Mouse (Mus musculus) cerebellum, postnatal 10 days (tissue): ENCODE data around the gene Arpp19.
A peak's percentile ranks its signal among the peaks of the same experiment; 100 is the strongest.

Source experiments
- DNase-seq, 2 experiments: peaks; one replicate each; pipeline ENCODE4 v3.0.0; 2021; ENCODE audit warnings: mixed read lengths in 2 of 2

Arpp19 gene

GRCm38 (mm10) chr9:75040566-75040965, 3.2 kb downstream of the Arpp19 start:
- DNase-seq, result no peak

- no peak for DNase-seq
These were observed 4.6 kb downstream of the Arpp19 start for GRCm38 (mm10) chr9:75041840-75042525.

DNA sequence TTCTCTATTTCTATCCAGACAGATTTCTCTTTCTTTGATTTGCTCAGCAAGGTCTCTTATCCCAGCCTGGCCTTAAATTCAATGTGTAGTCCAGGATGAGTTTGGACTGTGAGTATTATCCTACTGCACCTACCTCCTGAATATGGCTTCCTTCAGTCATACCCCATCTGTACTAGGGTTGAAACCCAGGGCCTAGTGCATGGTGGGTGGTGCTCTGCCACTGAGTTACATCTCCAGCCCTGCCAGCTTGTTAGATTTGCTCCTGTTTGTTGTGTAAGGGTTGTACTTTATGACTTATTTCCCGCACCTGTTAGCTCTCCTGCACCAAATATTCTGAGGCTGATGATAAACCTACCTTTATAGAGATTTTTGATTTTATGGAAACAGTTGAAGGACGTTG, 5.8 kb downstream of the Arpp19 start:
- DNase-seq, result no peak

DNA sequence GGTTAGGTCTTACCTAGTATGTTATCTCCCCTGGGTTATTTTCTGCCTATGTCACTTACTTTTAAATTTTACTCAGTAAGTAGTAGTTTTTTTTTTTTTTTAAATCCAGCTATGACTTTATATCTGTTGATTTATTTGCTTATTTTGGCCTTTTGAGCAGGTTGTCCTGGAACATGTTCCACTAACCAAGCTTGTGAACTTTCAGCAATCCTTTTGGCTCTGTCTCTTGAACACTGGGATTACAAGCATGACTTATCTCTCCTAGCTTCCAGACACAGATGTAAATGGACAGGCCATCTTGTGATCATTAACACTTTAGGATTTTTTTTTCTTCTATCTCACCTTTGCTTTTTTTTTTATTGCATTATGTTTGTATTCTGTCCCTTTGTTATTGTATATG, 9.7 kb downstream of the Arpp19 start:
- DNase-seq, result no peak

GRCm38 (mm10) chr9:75049100-75049499, 11.7 kb downstream of the Arpp19 start:
- DNase-seq, result no peak

- peak; percentile 81 to 86 for DNase-seq
These were observed 12.6 kb downstream of the Arpp19 start for GRCm38 (mm10) chr9:75050003-75050402.

DNA sequence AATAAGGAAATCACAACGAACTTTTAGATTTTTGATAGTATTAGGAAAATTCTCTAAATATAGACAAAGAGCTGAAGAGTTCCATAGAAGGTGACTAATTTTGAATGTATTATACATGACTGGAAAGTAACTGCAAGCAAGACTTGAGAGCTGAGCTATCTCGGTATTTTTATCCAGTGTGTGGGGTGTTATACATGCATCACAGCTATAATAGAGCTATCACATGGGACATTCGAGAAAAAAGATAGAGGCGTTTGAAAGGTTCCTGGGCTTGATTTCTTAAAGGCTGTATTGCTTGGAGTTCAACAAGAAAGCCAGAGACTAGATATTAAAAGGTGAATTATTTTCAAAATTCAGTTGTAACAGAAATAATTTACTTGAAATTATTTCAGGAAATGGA, 14.4 kb downstream of the Arpp19 start:
- DNase-seq, result no peak

- no peak for DNase-seq
These were observed 17.6 kb downstream of the Arpp19 start for GRCm38 (mm10) chr9:75055046-75055445.

- no peak for DNase-seq
These were observed 27.4 kb downstream of the Arpp19 start for GRCm38 (mm10) chr9:75064678-75065331.

GRCm38 (mm10) chr9:75070457-75071028, 33.1 kb downstream of the Arpp19 start, which contains the start of gene Myo5a:
TSS of gene Myo5a (plus strand) at chr9:75071015.
- DNase-seq, result no peak

DNA sequence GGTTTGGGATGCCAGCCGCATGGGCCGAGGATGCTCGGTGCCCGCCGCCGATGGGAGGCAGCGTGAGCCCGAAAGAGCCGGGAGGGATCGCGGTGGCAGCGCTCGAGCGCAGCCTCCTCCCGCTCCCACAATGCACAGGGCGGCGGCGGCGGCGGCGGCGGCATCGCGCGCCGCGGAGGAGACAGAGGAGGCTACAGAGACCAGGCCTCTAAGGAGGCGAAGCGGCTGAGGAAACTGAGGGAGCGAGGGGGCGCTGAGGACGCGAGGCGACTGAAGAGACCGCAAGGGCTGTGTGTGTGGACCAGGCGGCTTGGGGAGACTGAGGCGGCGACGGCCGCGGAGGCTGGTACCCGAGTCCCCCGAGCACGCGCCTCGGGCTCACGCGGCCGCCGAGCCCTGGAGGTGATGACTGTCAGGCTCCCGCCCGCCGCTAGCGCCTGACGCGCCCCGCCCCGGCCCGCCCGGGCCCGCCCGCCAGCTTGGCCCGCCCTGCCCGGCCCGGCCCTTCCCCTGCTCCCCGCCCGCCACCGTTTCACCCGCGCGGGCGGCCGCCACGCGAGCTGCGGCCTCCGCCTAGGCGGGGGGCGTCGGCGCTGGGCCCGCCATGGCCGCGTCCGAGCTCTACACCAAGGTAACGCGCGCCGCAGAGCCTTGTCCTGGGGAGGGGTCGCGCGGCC, 33.8 kb downstream of the Arpp19 start:
- DNase-seq, result peak; percentile 90

DNA sequence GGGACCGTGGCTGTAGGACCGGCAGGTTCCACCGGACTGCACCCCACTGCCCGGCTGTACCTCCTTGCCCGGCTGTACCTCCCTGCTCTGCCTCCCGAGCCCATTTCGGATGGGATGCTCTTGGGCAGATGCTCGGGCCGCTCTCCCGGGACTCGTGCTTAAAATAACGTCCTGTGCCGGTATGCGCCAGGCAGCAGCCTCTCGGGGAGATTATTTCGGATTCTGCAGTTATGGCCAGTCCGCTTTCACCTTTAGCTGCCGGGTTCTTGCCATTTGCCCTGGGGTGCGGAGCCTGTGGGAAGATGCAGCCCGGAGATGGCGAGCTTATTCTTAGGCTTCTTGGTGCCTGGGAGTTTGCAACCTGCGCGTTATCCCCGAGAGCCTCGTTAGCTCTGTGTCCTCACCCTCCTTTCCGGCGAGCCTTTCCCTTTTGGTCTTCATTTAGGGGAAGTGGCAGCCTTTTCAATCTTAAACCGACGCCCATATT, 34.3 kb downstream of the Arpp19 start:
- DNase-seq, result no peak

DNA sequence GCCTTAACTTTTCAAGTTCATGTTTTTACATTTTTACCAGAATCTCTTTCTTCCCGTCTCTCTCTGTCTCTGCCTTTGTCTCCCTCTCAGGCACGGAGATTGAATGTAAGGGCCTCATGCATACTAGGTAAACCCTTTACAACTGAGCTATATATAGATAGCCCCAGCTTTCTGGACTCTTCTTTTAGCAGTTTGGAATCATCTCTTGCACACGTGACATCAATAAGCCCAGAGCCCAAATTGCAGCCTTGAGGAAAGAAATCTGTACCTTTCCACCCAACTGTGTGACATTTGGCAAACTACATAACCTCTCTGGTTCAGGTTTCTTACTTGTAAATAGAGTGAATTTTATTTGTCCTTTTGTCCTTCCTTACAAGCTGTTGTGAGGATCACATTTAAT, 34.9 kb downstream of the Arpp19 start:
- no peak for DNase-seq

DNA sequence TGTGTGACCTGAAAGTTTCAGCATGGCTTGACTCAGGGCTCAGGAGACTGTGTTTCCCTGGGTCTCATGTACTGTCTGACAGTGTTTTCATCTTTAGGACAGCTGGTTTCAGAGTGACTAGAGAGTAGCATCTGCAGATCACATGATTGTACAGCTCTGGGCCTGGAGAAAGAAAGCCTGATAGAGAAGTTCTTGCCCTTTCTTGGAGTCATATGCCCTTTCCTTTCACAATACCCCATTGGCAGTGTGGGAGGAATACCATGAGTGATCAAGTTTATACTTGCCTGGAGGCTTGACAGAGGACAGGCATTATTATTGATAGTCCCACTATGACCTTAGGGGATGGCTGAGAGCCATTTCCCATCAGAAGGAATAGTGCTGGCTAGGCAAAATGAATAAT, 39.8 kb downstream of the Arpp19 start:
- no peak for DNase-seq

GRCm38 (mm10) chr9:75085242-75085824, 47.9 kb downstream of the Arpp19 start:
- no peak for DNase-seq

DNA sequence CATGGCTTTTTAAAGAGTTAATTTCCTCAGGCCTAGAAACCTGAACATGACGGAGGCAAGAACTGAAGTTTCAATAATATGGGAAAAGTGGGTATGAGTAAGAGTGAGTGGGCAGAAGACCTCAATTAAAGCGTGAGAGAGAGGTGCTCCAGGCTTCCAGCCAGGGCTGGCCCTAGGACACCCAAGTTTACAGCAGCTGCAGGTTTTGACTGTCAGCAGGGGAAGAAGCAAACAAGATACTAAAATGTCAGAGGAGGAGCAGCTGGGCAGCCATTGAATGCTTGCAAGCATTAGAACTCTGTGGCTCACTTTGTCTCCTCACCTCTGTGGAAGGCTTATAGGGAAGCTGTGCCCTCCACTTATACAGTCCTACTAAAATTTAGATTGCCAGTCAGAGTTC, 50.4 kb downstream of the Arpp19 start:
- no peak for DNase-seq

GRCm38 (mm10) chr9:75089285-75089684, 51.9 kb downstream of the Arpp19 start:
- DNase-seq, result no peak

DNA sequence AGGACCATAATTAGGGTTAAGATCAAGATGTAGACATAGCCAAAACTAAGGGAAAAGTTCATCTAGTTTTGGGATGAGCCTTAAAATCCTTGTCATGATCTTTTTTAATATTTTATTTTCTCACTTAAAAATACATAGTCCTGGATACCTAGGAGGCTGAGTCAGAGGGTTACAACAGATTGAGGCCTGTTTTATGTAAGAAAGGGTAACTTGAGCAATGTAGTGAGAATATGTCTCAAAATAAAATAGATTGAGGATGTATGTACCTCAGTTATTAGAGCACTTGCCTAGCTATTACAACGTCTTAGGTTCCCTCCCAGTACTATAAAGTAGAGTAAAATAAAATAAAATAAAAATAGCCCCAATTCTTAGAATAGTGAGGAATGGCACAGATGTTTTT, 54.7 kb downstream of the Arpp19 start:
- no peak for DNase-seq

GRCm38 (mm10) chr9:75094762-75095161, 57.3 kb downstream of the Arpp19 start:
- DNase-seq, result no peak

GRCm38 (mm10) chr9:75098937-75099336, 61.5 kb downstream of the Arpp19 start:
- no peak for DNase-seq

DNA sequence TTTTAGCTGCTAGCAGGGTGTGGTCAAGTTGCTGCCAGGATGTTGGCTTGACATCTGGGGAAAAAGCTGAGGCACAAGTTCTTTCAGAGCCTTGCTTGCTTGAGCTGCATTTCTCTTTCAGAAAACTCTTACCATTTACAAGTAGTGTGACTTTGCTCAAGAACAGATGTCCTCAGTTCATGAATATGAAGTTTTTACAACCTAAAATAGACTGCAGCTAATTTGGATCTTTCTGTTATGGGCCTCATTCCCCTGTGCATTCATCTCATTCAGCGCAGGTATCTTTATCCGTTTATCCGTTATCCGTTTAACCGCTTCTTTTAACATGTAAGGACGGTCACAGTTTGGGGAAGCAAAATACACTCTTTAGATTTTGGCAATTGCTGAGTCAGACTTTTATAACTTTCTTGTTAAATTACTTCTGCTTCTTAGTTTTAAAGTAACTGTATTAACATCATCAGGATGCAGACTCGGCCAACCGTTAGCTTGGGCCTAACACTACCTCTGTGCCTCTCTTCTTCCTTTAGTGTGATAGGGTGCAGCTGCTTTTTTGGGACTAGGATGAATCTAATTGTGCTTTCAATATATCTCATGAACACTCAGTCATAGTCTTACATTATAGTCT, 62.9 kb downstream of the Arpp19 start:
- no peak for DNase-seq

DNA sequence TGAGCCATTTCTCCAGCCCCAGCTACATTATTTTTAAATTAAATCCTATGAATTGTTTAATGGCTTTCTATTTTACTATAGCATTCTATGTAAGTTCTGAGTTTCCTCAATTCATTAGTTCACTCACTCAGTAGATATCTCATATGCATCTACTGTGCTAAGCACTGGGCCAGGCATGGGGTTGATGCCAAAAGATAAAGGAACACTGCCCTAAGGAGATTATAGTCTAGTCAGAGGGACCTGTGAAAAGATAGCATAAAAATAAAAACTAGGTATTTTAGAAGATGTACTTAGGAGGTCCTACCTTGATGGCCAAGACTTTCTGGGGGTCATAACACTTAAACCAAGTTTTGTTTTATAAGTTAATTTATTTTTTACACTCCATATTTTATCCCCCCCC, 64.7 kb downstream of the Arpp19 start:
- no peak for DNase-seq
